Comparison of ENCODE assay signal across 8 mouse cellular contexts in the genomic region with DNA sequence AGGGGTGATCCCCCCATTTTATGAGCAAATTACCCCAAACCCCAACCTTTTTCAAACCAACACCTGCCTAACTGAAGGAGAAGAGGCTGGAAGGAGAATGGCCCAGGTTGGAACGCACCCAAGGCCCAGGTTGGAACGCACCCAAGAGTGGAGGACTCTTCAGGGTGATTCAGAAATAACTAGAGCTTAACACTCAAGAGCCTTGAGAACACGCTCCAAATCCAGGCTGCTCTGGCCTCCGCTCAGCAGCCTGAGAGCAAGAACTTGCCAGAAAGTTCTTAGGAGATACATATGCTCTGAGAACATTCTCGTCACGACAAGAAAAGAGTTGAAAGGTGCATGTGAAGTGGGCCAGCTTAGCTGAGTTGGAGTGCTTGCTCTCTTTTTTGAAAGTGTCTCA. TPM values are rescaled to one million over a fixed set of nuclear protein-coding genes. Genes with fewer than 3 reads are reported as not detected.
DNase-seq lines count a peak whose midpoint lies in the region; ATAC-seq lines count a peak whose summit lies in the region.

No protein-coding gene starts in this region.

- no peak for ATAC-seq in cerebellum, adult (ENCODE audit: insufficient number of reproducible peaks, low FRiP score, low TSS enrichment)
- no peak for ATAC-seq in activated CD4-positive, CD25-positive, alpha-beta regulatory T cell, adult 4 months
- no peak for ATAC-seq in CD4-positive, CD25-positive, alpha-beta regulatory T cell, adult 4 months

- peak; percentile 18 for DNase-seq in cerebellum, adult 11 months
- peak; percentile 21 for DNase-seq in 3T3-L1 (ENCODE audit: low read depth, low spot score)
- peak; percentile 45 to 54 for DNase-seq in cerebellum, postnatal 36 days
- peak; percentile 81 for DNase-seq in kidney, postnatal 10 days
- DNase-seq in lung, postnatal 14 days: peak; percentile 86

RNA-seq across cellular contexts. Expression of gene Slc4a5, which starts 25.5 kb away (rescaled TPM):
- polyA plus RNA-seq in activated CD4-positive, CD25-positive, alpha-beta regulatory T cell, adult 4 months (2017; shearing (Covaris generic)): under 1 TPM; 0.48 to 0.76 TPM
- 1 to 10 TPM in 1 of 2 experiments, under 1 TPM in 1; 0.75 to 1.1 TPM for polyA plus RNA-seq in CD4-positive, CD25-positive, alpha-beta regulatory T cell, adult 4 months (2017; shearing (Covaris generic))

Comparison
In these comparisons a context has a peak if more than half of its experiments do, and no peak if none do; other contexts are left out.
1. DNase-seq: peak in every context shown above with its lines; median percentile 86 in lung, postnatal 14 days; 81 in kidney, postnatal 10 days; 50 in cerebellum, postnatal 36 days; 21 in 3T3-L1; 18 in cerebellum, adult 11 months.